Mouse (Mus musculus): ENCODE measurements around the gene Dph2. TPM values are rescaled to one million over a fixed set of nuclear protein-coding genes. Genes with fewer than 3 reads are reported as not detected.

The Dph2 gene
- polyA plus RNA-seq, 1 experiment from 2014 or later, result 15.8 TPM

DNA sequence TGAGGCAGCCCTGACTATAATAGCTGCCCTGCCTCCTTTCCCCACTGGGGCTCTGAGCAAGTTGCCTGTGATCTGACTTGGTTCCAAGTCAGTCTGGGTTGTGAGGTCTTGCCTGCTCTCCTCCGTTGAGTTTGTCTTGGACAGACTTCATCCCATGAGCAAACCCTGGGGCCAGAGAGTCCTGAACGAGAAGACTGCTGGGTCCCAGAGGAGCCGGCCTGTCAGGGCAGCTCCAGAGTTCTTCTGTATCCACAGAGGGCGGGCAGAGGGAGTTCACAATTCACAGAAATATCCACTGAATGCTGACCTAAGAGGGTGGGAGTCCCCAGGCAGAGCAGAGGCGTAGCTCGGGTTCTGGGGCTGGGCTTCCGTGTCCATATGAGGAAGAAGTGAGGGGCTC, 41.0 kb downstream of the Dph2 start:
- Histone ChIP-seq H3K9ac (no peak overlapping the region), H3K27me3 (no peaks in the 10 kb centered on the region), H3K4me1 (0 out of 2 replicates have a peak, but pooled peaks cover 3% of the 10 kb centered on the region), H3K4me3 (replicated peaks) (no peak overlapping the region), H3K36me3 (no peaks in the 10 kb centered on the region), H3K27ac (replicated peaks) (no peak overlapping the region), H3K9me3 (replicated peaks) (no peaks in the 10 kb centered on the region), H3K4me2 (replicated peaks) (no peak overlapping the region)
- WGBS, result 64% methylated on average over 7 of the region's 7 CpGs
- no peak for ATAC-seq (ENCODE audit: insufficient number of reproducible peaks, low FRiP score, low TSS enrichment, low read depth)

- Histone ChIP-seq H3K27ac (replicated peaks) (no peak overlapping the region), H3K4me1 (0 out of 2 replicates have a peak, but pooled peaks cover 3% of the 10 kb centered on the region), H3K36me3 (no peaks in the 10 kb centered on the region), H3K9ac (no peak overlapping the region), H3K4me2 (replicated peaks) (no peak overlapping the region), H3K9me3 (replicated peaks) (no peaks in the 10 kb centered on the region), H3K27me3 (no peaks in the 10 kb centered on the region), H3K4me3 (replicated peaks) (no peak overlapping the region)
- 77% methylated on average over 7 of the region's 7 CpGs for WGBS
- no peak for ATAC-seq (ENCODE audit: insufficient number of reproducible peaks, low FRiP score, low TSS enrichment, low read depth)
Observed at GRCm38 (mm10) chr4:117850176-117850575, 41.7 kb downstream of the Dph2 start.

DNA sequence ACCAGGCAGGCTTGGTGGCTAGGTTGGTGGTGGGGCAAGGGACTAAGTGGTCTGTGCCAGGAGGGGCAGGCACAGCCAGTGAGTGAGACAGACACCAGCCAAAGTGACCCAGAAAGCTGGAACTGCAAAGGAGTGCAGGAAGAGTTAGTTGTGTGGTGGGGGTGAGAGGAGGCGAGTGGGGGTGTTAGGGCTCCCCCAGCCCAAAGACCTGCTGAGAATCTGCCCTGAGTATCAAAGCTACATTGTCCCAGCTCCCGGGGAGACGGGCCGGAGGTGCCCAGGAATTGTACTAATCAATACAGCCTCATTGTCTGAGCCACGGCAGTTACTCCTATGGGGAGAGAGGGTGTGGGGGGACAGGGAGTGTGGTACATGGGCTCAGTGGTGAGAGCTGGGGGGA, 42.3 kb downstream of the Dph2 start:
- H3K9me3 ChIP-seq (replicated peaks), result no peaks in the 10 kb centered on the region
- no peak for ATAC-seq (ENCODE audit: insufficient number of reproducible peaks, low FRiP score, low TSS enrichment, low read depth)

GRCm38 (mm10) chr4:117849063-117849462, 42.8 kb downstream of the Dph2 start:
- Histone ChIP-seq H3K9ac (no peak overlapping the region), H3K36me3 (no peaks in the 10 kb centered on the region), H3K27ac (replicated peaks) (no peak overlapping the region), H3K4me3 (replicated peaks) (no peak overlapping the region), H3K4me1 (0 out of 2 replicates have a peak, but pooled peaks cover 3% of the 10 kb centered on the region), H3K27me3 (no peaks in the 10 kb centered on the region), H3K9me3 (replicated peaks) (no peaks in the 10 kb centered on the region), H3K4me2 (replicated peaks) (no peak overlapping the region)
- ATAC-seq (ENCODE audit: insufficient number of reproducible peaks, low FRiP score, low TSS enrichment, low read depth), result no peak
- 72% methylated on average over 17 of the region's 17 CpGs for WGBS

More for the DNA sequence above, 42.3 kb downstream of the Dph2 start:
- no peaks in the 10 kb centered on the region for H3K27me3 ChIP-seq
- no peak overlapping the region for H3K9ac ChIP-seq
- 0 out of 2 replicates have a peak, but pooled peaks cover 3% of the 10 kb centered on the region for H3K4me1 ChIP-seq
- no peaks in the 10 kb centered on the region for H3K36me3 ChIP-seq
- H3K27ac ChIP-seq (replicated peaks), result no peak overlapping the region
- H3K4me3 ChIP-seq (replicated peaks), result no peak overlapping the region
- WGBS, result 41% methylated on average over 5 of the region's 5 CpGs
- H3K4me2 ChIP-seq (replicated peaks), result no peak overlapping the region

DNA sequence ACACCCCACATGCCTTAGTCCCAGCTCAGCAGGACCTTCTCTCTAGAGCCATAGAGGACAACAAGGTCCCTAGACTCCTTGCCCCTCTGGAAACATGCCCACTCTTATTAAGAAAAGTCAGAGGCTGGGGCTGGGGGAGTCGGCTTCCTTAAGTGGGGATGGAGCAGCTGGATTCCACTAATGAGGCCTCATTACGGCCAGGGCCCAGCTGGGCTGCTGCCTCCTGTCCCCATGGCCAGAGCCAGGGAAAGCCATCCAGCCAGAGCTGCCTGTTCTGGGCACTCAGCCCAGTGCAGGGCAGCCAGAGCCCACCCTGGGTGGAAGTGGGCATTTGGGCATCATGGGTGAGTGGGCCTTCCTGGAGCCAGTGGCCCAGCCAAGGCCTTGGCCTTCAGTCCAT, 44.8 kb downstream of the Dph2 start:
- no peaks in the 10 kb centered on the region for H3K9me3 ChIP-seq (replicated peaks)
- H3K4me1 ChIP-seq, result 0 out of 2 replicates have a peak, but pooled peaks cover 3% of the 10 kb centered on the region
- H3K9ac ChIP-seq, result no peak overlapping the region
- H3K4me3 ChIP-seq (replicated peaks), result no peak overlapping the region
- no peak overlapping the region for H3K4me2 ChIP-seq (replicated peaks)
- whole genome bisulfite sequencing, result 49% methylated on average over 2 of the region's 2 CpGs
- no peaks in the 10 kb centered on the region for H3K27me3 ChIP-seq
- H3K27ac ChIP-seq (replicated peaks), result no peak overlapping the region
- no peak for ATAC-seq (ENCODE audit: insufficient number of reproducible peaks, low FRiP score, low TSS enrichment, low read depth)
- no peaks in the 10 kb centered on the region for H3K36me3 ChIP-seq

- no peak overlapping the region for H3K9ac ChIP-seq
- no peaks in the 10 kb centered on the region for H3K9me3 ChIP-seq (replicated peaks)
- H3K4me1 ChIP-seq, result 0 out of 2 replicates have a peak, but pooled peaks cover 3% of the 10 kb centered on the region
- WGBS, result 95% methylated on average over 4 of the region's 4 CpGs
- no peaks in the 10 kb centered on the region for H3K36me3 ChIP-seq
- no peak overlapping the region for H3K4me3 ChIP-seq (replicated peaks)
- H3K27me3 ChIP-seq, result no peaks in the 10 kb centered on the region
- ATAC-seq (ENCODE audit: insufficient number of reproducible peaks, low FRiP score, low TSS enrichment, low read depth), result no peak
- no peak overlapping the region for H3K4me2 ChIP-seq (replicated peaks)
- no peak overlapping the region for H3K27ac ChIP-seq (replicated peaks)
Observed at GRCm38 (mm10) chr4:117846261-117846660, 45.6 kb downstream of the Dph2 start.

DNA sequence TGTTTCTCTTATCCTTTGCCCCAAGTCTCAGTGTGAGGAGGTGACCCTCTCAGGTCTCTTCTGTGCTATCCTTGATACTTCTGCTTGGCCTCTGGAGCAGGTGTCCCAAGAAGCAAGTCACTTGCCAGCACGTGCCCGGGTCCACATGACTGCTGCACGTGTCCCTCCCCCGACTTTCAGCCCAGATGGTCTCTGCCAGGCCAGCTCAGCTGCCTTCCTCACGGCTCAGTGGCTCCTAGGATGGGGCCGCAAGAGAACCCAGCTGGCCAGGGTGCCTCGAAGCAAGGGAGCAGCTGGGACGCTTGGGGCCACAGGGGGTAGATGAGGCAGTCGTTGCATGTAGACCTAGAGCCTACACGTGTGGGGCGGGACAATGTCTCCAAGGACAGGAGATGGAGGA, 46.5 kb downstream of the Dph2 start:
- Histone ChIP-seq H3K4me3 (replicated peaks) (no peak overlapping the region), H3K4me1 (no peaks in the 10 kb centered on the region), H3K27me3 (no peaks in the 10 kb centered on the region), H3K27ac (replicated peaks) (no peak overlapping the region), H3K4me2 (replicated peaks) (no peak overlapping the region), H3K36me3 (no peaks in the 10 kb centered on the region), H3K9me3 (replicated peaks) (no peaks in the 10 kb centered on the region), H3K9ac (no peak overlapping the region)
- ATAC-seq (ENCODE audit: insufficient number of reproducible peaks, low FRiP score, low TSS enrichment, low read depth), result no peak
- WGBS, result 73% methylated on average over 11 of the region's 11 CpGs

DNA sequence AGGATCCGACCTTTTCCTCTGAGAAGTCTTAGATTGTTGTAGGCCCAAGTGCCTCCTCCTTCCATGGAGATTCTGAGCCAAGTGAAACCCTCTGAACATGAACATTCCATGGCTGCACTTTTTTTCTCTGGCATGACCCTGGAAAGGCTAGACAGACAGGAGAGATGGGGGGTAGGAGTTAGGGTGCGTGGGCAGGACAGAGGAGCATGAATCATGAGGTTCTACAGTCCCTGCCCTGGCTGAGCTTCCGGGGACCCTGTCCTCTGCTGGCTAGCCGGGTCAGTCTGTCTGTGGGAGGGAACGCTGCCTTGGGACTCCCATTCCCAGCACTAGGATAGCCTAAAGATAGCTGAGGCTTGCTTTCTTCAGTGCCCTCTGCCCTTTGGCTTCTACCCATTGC, 47.4 kb downstream of the Dph2 start:
- no peak overlapping the region for H3K4me2 ChIP-seq (replicated peaks)
- no peak overlapping the region for H3K4me3 ChIP-seq (replicated peaks)
- no peak overlapping the region for H3K9ac ChIP-seq
- no peak for ATAC-seq (ENCODE audit: insufficient number of reproducible peaks, low FRiP score, low TSS enrichment, low read depth)
- no peaks in the 10 kb centered on the region for H3K9me3 ChIP-seq (replicated peaks)
- H3K36me3 ChIP-seq, result no peaks in the 10 kb centered on the region
- H3K27me3 ChIP-seq, result no peaks in the 10 kb centered on the region
- no peaks in the 10 kb centered on the region for H3K4me1 ChIP-seq
- 84% methylated on average over 5 of the region's 5 CpGs for WGBS
- no peak overlapping the region for H3K27ac ChIP-seq (replicated peaks)

DNA sequence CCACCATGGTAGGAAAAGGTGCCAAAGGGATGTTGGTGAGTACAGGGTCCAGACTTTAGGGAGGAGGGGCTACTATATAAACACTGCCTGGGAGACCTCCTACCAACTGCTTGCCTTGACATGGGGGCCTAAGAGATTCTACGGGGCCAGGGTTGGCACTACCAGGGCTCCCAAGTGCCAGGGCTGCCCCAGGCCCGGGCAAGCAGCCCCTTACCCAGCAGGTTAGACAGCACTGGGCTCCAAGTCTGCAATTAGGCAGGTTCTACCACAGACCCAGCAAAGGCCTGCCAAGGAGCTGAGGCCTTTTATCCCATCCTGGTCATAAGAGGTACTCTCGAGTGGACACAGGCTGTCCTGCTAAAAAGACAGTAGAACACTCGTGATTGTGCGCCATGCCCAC, 48.7 kb downstream of the Dph2 start:
- Histone ChIP-seq H3K4me1 (no peaks in the 10 kb centered on the region), H3K27me3 (no peaks in the 10 kb centered on the region), H3K9ac (no peak overlapping the region), H3K36me3 (no peaks in the 10 kb centered on the region), H3K4me3 (replicated peaks) (no peak overlapping the region), H3K27ac (replicated peaks) (no peak overlapping the region), H3K9me3 (replicated peaks) (no peaks in the 10 kb centered on the region), H3K4me2 (replicated peaks) (no peak overlapping the region)
- no peak for ATAC-seq (ENCODE audit: insufficient number of reproducible peaks, low FRiP score, low TSS enrichment, low read depth)
- WGBS, result 88% methylated on average over 5 of the region's 5 CpGs

- H3K27ac ChIP-seq (replicated peaks), result no peak overlapping the region
- peaks cover 10% of the 10 kb centered on the region for H3K4me1 ChIP-seq
- no peaks in the 10 kb centered on the region for H3K36me3 ChIP-seq
- H3K9me3 ChIP-seq (replicated peaks), result no peaks in the 10 kb centered on the region
- WGBS, result 82% methylated on average over 3 of the region's 3 CpGs
- ATAC-seq (ENCODE audit: insufficient number of reproducible peaks, low FRiP score, low TSS enrichment, low read depth), result no peak
- no peaks in the 10 kb centered on the region for H3K27me3 ChIP-seq
- no peak overlapping the region for H3K9ac ChIP-seq
- no peak overlapping the region for H3K4me2 ChIP-seq (replicated peaks)
- no peak overlapping the region for H3K4me3 ChIP-seq (replicated peaks)
Observed at GRCm38 (mm10) chr4:117841566-117841965, 50.3 kb downstream of the Dph2 start.

DNA sequence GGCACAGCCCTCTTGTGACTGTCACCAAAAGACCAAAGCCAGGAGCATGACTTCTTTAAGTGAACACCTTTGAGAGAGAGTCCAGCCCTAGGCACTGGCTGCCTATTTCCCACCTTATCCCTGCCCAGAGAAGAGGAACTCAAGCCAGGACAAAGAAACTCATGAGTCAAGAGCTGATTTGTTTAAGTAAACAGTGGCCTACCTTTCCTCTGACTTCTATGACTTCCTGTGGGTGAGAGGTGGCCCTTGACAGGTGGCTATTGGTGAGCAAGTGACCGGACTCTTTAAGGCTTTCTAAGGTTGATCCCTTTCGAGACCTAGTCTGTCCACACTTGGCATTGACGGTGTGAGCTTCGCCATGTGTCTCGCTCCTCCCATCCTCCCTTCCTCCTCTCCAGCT, 51.0 kb downstream of the Dph2 start:
- Histone ChIP-seq H3K36me3 (no peaks in the 10 kb centered on the region), H3K9ac (no peak overlapping the region), H3K27ac (replicated peaks) (no peak overlapping the region), H3K4me3 (replicated peaks) (no peak overlapping the region), H3K27me3 (no peaks in the 10 kb centered on the region), H3K4me2 (replicated peaks) (no peak overlapping the region), H3K9me3 (replicated peaks) (no peaks in the 10 kb centered on the region), H3K4me1 (peaks cover 10% of the 10 kb centered on the region)
- 91% methylated on average over 5 of the region's 5 CpGs for WGBS
- ATAC-seq (ENCODE audit: insufficient number of reproducible peaks, low FRiP score, low TSS enrichment, low read depth), result no peak

GRCm38 (mm10) chr4:117839366-117839765, 52.5 kb downstream of the Dph2 start:
- Histone ChIP-seq H3K36me3 (no peaks in the 10 kb centered on the region), H3K27ac (replicated peaks) (no peak overlapping the region), H3K4me1 (peaks cover 16% of the 10 kb centered on the region), H3K4me3 (replicated peaks) (no peak overlapping the region), H3K27me3 (no peaks in the 10 kb centered on the region), H3K9ac (no peak overlapping the region), H3K4me2 (replicated peaks) (no peak overlapping the region), H3K9me3 (replicated peaks) (no peaks in the 10 kb centered on the region)
- WGBS, result 72% methylated on average over 6 of the region's 6 CpGs
- ATAC-seq (ENCODE audit: insufficient number of reproducible peaks, low FRiP score, low TSS enrichment, low read depth), result no peak

Measured in embryonic facial prominence, embryonic 15.5 days (tissue).